Mouse (Mus musculus): ENCODE measurements around the gene Gm11627.
"Not testable (repeated sequence)": the region's sequence is repeated elsewhere in the genome, so short reads cannot be mapped to it uniquely, and the experiment has no call there.

The Gm11627 gene

DNA sequence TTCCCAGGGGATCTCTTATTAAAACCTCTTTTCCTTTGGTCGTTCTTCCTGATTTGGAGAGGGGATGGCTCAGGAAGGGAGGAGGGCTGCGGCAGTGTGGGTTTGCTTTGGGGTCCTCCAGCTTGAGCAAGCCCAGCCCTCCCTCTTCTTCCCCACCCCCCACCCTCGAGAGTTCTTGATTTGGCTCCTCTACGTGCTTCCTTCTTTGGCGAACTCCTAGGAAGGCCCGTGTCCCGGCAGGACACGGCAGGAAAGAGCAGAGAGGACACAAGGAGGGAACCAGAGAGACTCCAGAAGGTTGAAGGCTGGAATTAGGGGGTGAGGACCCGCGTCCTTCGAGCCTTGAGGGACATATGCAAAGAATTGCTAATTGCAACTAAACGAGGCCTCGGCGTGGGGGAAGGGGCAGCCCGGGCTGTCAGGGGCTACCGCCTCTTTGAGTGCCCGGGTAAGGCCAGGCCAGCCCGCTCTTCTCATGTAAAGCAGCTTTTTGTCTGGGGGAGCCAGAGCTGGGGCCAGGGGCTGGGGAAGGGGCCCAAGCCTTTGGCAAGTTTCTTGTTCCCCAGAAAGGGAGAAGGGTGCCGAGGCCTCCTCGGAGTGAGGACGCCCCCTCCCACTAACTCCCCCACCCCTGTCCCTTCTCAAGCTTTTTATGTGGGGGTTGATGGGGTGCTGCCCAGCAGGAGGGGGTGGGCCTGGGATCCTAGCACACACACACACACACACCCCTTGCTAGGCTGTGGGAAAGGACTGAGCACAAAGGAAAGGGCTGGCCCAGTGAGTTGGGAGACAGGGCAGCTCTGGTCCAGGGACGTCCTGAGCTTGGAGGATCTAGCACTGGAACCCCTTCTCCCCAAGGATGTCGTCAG lies at the start of gene Gm11627:
Gm11627 (minus strand) TSS at position 297 of the 869 bp plus-strand sequence.
- DNase-seq (ENCODE audit: low spot score in 2 of 2): no peak

DNA sequence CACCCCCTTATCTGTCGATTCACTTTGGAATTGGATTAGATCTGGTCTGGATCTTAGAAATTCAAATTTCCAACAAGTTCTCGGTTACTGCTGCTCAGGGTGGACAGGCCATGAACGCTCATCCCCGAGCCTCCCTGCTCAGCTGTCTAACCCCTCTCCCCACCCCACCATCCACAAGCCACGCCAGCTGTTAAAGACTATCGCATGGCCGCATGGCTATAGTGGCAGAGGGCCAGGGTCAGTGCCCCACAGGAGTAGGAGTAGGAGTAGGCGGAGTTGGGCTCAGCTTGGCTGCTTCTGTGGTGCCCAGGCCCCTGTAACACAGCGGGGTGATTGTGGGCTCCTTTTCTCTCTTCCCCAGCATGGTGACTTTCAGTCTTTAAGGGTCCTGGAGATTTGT lies 49.3 kb upstream of the Gm11627 start:
- DNase-seq (ENCODE audit: low spot score in 2 of 2): peak in 1 of 2 experiments; percentile 56

DNA sequence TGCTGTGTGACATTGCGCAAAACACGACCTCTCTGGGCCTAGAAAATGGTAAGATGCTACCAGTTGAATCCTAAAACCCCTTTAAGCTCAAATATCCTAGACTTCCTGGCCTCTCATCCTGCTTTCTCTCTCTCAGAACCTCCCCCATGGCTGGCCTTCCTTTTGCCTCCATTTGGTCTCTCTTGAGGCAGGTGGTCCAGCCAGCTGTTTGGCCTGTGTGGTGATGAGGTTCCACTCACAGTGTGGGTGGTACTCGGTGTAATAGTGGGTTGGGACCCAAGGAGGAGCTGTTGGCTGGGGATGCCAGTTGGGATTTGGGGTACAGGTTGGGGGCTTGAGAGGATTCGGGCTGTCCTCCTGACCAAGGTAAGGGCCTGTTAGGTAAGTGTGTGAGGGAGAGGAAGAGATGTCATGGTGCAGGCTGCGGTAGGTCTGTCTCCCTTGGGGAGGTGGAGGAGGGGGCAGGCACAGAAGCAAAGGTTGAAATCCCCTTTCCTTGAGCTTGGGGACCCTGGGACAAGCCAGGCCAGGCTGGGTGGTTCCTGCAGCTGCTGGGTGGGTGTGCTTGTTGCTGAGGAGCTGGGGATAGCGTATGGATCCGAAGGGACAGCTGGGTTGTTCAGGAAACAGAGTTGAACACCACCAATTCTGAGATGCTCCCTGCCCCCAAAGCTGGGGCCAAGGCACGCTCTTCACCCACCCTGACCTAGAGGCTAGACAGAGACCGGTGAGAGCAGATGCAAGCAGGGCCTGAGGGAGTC lies 48.1 kb upstream of the Gm11627 start:
- DNase-seq (ENCODE audit: low spot score in 2 of 2): no peak

DNA sequence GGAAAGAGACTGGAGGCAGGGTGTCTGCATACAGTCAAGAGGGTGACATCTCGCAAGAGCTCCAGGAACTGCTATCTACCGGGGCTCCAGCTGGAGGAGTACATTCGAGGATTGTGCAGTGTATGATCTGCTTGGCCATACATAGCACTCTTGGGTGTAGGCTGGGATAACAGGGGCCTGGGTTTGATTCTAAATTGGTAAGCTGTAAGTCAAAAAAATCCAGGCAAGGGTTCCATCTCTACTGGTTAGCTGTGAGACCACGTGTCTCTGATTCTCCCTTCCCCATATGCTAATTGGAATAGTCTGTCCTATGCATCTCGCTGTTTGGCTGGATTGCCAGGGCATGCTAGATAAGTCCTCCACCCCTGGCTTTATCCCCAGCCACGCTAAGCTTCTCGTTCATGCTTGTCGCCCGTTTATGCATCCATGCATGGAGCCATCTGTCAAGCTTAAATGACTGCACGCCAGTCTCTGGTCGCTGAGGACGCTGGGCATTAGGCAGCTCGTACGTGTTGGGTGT lies 45.7 kb upstream of the Gm11627 start:
- DNase-seq (ENCODE audit: low spot score in 2 of 2): peak in 1 of 2 experiments; percentile 61

DNA sequence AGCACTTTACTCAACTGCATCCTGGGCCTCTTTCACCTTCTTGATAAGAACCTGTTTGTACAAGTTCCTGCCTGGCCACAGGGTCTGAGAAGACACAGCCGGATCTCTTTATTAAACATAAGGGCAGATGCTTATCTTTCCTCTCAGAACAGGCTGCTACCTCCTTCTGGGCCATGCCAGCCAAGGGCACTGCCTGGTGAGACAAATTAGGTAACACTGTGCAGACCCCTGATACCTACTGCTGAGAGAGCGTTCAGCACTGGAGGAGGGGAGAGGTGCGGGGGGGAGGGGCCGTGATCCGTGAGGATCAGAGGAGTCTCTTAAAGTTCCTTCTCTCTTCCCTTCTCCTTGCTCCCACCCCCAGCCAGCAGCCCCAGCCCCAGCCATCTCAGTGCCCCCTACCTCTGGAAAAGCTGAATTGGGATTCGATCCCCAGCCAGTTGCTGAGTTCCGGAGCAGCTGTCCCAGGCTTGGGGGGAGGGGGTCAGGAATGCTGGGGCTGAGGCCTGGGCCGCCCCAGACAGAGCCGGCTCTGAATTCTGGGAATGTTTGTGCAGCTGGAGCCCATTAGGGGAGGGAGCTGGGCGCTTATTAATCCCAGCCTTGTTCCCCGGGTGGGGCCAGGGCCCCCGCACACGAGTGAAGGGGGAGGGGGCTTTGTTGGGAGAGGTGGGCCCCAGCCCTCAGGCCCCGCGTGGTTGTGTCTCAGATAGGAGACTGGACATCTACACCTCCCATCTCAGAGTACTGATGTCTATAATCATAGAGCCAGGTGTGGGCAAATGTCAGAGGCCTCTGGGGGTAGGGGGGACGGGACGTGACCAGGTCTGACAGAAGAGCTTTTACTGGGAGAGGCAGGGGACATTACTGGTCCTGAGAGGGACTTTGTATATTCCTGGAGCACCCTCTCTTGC lies 44.9 kb upstream of the Gm11627 start:
- no peak for DNase-seq (ENCODE audit: low spot score in 2 of 2)

DNA sequence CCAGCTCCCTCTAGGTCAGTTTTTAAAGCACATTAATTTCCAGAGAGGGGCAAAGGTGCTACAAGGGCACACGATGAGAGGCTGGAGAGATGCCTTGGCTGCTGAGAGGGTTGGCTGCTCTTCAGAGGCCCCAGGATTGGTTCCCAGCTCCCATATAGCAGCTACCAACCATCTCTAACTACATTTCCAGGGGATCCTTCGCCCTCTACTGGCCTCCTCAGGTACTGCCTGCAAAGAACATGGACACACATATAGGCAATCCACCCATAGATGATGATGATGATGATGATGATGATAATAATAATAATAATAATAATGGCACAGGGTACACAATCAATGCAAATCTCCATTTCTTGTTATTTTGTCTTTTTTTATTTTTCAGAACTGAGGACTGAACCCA lies 40.2 kb upstream of the Gm11627 start:
- DNase-seq (ENCODE audit: low spot score in 2 of 2): no peak

DNA sequence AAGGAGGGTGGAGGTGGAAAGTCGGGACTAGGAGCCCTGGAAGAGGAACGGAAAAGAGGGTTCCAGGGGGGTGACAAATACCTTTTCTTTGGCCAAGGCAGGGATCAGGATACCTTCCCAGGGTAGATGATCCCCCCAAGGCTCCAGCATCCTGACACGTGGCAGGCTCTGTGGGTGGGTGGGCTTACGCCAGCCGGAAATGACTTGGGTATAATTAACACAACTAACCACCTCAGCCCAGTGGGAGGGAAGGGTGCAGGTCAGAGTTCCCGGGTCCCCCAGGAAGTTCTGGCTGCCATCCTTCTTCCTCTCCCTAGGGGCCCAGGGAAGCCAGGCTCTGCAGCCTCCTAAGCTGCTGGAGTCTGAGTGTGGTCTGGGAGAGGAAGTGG lies 32.0 kb upstream of the Gm11627 start:
- DNase-seq (ENCODE audit: low spot score in 2 of 2): no peak

DNA sequence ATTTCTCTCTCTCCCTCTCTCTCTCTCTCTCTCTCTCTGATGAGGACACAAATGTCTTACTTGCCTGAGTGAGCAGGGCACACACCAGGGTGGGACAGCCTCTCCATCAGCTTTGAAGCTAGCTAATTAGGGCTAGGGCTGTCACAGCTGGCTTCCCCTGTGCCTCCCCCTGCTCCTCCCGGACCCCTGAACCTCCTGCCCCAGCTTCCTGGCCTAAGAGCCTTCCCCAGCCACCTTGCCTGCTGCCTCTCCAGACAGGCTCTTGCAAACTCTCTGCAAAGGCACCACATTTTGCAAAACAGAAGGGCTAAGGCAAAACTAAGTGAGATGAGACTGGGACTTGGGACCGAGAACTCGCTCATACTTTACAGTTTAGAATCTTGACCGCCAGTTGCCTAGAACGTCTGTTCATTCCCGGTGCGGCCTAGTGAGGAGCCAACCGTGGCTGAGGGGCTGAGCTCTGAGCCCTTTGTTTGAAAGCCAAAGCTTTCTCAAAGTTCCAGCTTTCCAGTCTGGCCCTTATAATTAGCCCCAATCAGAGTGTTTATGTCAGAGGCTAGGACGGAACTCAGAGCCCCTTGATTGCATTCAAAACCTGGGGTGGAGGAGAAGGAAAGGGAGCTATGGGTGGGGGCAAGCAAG lies 31.5 kb upstream of the Gm11627 start:
- no peak for DNase-seq (ENCODE audit: low spot score in 2 of 2)

DNA sequence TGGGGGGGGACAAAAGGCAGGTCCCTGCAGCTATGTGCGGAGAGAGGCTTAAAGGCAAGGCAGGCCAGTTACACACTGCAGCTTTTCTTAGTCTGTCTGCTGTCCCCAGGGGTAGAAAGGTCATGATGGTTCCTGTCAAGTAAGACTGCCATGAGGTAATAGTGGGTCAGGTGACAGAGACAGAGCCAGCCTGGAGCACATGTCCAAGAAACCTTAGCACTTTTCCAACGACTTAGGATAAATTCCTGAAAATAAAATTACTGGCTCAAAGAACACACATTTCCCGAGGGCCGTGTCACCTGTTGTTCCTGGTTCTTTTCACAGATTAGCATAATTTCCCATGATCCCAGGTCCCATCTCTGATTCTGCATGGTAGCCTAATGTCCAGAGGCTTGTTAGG lies 31.0 kb upstream of the Gm11627 start:
- no peak for DNase-seq (ENCODE audit: low spot score in 2 of 2)

DNA sequence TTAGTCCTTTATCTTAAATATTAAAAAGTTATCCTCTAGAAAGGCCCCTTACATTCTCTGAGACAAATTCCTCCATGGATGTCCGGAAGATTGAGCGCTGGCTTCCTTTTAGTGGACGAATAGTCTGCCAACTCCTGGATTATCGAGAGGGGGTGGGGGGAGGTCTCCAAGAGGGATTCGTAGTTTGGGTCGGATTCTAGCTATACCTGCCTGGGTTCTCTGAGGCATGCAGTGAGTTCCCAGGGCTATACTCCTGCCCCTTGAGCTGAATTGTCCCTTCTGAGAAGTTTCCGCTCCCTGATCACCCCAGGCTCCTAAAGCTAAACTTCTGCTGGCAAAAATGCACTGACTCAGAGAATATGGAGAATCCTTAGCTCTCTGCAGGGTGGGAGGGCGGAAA lies 30.2 kb upstream of the Gm11627 start:
- no peak for DNase-seq (ENCODE audit: low spot score in 2 of 2)

DNA sequence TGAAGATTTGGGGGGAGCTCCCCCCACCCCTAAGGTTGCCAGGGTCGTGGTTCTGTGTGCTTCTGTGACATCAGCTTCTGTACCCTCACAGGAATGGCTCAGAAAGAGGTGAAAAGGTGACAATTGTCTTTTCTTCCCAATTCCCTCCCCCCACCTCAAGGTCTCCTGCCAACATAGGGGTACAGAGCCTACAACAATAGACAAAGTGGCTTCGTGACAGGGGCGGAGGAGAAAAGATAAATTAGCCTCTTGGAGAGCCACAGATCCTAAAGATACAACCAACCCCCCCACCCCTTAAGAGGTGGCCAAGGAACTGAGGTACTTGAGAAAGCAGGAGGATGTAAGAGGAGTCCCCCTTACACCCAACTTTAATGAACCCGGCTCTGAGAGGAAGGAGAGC lies 29.4 kb upstream of the Gm11627 start:
- no peak for DNase-seq (ENCODE audit: low spot score in 2 of 2)

DNA sequence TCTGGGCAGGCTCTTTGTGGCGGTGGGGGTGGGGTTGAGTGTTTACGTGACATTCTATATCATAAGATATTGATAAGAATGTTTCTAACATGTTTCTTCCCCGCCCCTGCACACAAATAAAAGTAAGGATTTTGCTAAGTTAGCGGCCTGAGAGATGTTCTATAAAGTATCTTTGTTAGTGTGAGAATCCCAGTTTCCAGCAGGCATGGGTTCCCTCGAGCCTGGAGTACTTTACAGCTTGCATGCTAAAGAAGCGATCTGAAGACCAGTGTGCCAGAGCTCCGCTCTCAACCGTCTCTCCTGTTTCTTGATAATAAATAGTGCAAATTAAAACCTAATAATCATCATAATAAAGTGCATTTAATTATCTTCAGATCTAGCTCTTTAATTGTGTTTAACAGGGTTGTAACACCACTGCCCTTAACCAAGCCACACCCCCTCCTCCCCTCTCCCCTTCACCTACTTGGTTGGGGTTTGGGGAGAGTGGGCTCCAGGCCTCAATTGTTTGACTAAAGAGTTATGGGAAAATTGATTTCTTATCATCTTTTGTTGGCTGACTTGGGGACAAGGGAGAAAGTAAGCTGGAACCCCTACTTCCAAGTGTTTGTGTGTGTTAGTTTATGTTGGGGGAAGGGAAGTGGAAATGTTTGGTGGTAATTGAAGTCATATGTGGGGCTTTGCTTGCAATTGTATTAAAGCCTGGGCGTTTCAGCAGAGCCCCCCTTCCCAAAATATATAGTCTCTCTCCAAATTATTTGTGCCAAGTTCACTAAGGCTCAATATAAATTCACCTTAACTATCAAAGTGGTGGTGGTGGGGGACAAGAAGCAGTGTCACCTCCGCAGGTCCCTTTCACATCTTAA lies 28.7 kb upstream of the Gm11627 start:
- no peak for DNase-seq (ENCODE audit: low spot score in 2 of 2)

DNA sequence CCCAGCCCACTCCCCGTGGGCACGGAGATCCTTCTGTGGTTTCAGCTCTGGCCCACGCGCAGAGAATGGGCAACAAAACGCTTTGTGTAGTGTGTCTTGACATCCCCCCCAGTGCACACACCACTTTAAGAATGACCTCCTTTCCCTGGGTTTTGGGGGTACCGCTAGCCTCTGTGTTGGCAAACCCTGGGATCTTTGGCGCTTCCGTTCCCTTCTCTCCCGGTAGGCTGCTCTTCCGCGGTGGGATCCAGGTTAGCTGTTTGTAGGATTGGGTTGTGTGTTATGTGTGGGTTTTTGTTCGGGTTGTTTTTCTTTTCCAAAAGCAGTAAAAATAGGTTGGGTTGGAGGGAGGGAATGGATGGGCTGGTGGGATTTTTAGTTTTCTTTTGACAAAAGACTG lies 27.9 kb upstream of the Gm11627 start:
- not testable (repeated sequence) for DNase-seq (ENCODE audit: low spot score in 2 of 2)

DNA sequence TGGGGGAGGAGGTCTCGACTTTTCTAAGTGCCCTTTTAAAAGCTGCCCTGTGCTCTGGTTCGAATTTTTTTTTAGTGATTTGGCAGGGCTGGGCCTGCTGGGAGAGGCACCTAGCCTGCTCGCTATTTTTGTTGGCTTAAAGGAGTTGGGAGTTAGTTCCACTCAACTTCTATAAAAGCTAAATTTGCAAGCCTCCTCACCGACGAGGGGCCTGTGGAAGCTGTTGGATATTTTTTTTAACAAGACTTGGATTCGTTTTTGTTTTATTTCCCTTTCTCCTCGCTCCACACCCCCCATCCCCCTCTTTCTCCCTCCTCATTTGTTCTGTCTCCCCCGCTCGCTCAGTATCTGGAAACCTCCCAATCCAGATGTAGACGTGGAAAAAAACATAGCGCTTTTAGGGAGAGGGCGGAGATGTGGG lies 27.5 kb upstream of the Gm11627 start:
- DNase-seq (ENCODE audit: low spot score in 2 of 2): no peak

DNA sequence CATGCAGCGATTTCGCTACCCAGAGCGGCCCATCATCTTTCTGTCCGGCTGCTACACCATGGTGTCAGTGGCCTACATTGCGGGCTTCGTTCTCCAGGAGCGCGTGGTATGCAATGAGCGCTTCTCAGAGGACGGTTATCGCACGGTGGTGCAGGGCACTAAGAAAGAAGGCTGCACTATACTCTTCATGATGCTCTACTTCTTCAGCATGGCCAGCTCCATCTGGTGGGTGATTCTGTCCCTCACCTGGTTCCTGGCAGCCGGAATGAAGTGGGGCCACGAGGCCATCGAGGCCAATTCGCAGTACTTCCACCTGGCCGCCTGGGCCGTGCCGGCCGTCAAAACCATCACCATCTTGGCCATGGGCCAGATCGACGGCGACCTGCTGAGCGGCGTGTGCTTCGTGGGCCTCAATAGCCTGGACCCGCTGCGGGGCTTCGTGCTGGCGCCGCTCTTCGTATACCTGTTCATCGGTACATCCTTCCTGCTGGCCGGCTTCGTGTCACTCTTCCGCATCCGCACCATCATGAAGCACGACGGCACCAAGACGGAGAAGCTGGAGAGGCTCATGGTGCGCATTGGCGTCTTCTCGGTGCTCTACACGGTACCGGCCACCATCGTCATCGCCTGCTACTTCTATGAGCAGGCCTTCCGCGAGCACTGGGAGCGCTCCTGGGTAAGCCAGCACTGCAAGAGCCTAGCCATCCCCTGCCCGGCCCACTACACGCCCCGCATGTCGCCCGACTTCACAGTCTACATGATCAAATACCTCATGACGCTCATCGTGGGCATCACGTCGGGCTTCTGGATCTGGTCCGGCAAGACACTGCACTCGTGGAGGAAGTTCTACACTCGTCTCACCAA lies 26.5 kb upstream of the Gm11627 start:
- DNase-seq (ENCODE audit: low spot score in 2 of 2): peak in 1 of 2 experiments; percentile 71

DNA sequence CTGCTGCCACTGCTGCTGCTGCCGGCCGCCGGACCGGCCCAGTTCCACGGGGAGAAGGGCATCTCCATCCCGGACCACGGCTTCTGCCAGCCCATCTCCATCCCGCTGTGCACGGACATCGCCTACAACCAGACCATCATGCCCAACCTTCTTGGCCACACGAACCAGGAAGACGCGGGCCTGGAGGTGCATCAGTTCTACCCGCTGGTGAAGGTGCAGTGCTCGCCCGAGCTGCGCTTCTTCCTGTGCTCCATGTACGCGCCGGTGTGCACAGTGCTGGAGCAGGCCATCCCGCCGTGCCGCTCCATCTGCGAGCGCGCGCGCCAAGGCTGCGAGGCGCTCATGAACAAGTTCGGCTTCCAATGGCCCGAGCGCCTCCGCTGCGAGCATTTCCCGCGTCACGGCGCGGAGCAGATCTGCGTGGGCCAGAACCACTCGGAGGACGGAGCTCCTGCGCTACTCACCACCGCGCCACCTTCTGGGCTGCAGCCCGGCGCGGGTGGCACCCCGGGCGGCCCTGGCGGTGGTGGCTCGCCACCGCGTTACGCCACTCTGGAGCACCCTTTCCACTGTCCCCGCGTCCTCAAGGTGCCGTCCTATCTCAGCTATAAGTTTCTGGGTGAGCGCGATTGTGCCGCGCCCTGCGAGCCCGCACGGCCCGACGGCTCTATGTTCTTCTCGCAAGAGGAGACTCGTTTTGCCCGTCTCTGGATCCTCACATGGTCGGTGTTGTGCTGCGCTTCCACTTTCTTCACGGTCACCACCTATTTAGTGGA lies 25.7 kb upstream of the Gm11627 start:
- peak in 1 of 2 experiments; percentile 55 for DNase-seq (ENCODE audit: low spot score in 2 of 2)

DNA sequence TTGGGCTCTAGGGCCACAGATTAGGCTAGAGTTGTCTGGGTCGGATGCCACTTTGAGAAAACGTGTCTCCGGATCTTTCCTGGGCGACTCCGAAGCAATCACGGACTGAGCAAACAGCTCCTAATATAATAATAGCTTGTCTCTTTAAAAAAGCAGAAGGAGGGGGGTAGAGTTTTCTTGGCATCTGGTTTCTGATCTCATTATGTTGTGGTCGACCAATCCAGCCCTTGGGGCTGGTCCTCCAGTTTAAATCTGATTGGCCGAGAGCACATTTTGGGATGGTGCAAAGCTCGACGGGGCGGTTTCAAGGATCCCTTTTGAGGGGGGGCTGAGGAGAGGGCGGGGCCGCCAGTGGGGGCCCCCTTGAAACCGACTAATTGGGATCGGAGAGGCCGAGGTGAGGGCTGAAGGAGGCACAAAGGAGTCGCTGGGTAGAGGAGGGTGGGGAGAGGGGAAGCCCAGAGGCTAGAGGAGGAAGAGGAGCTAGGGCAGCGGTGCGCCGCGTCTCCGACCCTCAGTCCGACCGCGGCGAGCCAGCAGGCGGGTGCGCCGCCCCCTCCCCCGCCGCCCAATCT lies 24.8 kb upstream of the Gm11627 start, which contains the start of gene Fzd2:
Fzd2 (plus strand) TSS at position 387 of the 575 bp plus-strand sequence.
- DNase-seq (ENCODE audit: low spot score in 2 of 2): peak; percentile 62 to 81

DNA sequence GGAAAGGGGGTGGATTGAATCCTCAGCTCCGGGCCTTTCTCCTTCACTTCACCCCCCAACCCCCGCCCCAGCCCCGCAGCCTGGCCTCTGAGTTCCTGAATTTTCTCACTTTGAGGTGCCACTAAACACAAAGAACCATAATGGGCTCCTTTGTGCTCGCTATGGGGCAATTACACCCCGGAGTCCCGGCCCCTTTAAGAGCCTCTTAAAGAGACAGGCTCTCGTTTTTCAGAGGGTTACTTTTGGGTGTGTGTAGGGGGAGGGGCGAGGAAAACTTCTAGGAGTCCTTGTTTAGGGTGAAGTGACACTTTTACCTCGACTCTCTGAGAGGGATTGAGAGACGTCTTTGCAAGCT lies 24.2 kb upstream of the Gm11627 start:
- DNase-seq (ENCODE audit: low spot score in 2 of 2): no peak

Measured in cerebellum, postnatal 4 days (tissue).